Mouse (Mus musculus) hindbrain, embryonic 11.5 days (tissue): ENCODE data around the gene Pparg. TPM values are rescaled to one million over a fixed set of nuclear protein-coding genes. Genes with fewer than 3 reads are reported as not detected.

Source experiments
- ATAC-seq: fragments of 200-750 bp; cut with Nextera tagmentation; 2 replicates; pipeline ENCODE4 v1.8.0; 2017; ENCODE audit warnings: mild to moderate bottlenecking, moderate TSS enrichment, moderate library complexity; ENCODE audit not compliant: low FRiP score
- DNase-seq: peaks from one replicate; pipeline ENCODE4 v3.0.0-alpha.2; 2015; ENCODE audit warnings: low spot score
- H3K27ac ChIP-seq: fragments of 300-500 bp; sonication (generic); 2 replicates; pipeline ENCODE4 v1.5.1; 2014; ENCODE audit warnings: mild to moderate bottlenecking, low read depth, low read length
- H3K27me3 ChIP-seq: fragments of 300-500 bp; sonication (generic); 2 replicates; pipeline ENCODE4 v1.6.1; 2014; ENCODE audit warnings: mild to moderate bottlenecking, low read length, moderate library complexity, mixed read lengths; ENCODE audit not compliant: control insufficient read depth, insufficient read depth
- H3K36me3 ChIP-seq: fragments of 300-500 bp; sonication (generic); 2 replicates; pipeline ENCODE4 v1.6.1; 2014; ENCODE audit warnings: mild to moderate bottlenecking, low read length, moderate library complexity, mixed read lengths; ENCODE audit not compliant: control insufficient read depth, insufficient read depth
- H3K4me1 ChIP-seq: fragments of 300-500 bp; sonication (generic); replicated peaks from 2 replicates; pipeline ENCODE4 v1.6.1; 2014; ENCODE audit warnings: low read length, mixed read lengths; ENCODE audit not compliant: control insufficient read depth, insufficient read depth
- H3K4me2 ChIP-seq: fragments of 300-500 bp; sonication (generic); replicated peaks from 2 replicates; pipeline ENCODE4 v1.6.1; 2014; ENCODE audit warnings: mild to moderate bottlenecking, low read depth, low read length
- H3K4me3 ChIP-seq: fragments of 300-500 bp; sonication (generic); 2 replicates; pipeline ENCODE4 v1.5.1; 2014; ENCODE audit warnings: low read depth, low read length
- H3K9ac ChIP-seq: fragments of 300-500 bp; sonication (generic); 2 replicates; pipeline ENCODE4 v1.6.1; 2014; ENCODE audit warnings: low read depth, low read length
- H3K9me3 ChIP-seq: fragments of 300-500 bp; sonication (generic); 2 replicates; pipeline ENCODE4 v1.6.1; 2016; ENCODE audit warnings: low read length; ENCODE audit not compliant: control insufficient read depth
- WGBS: fragments of 180-500 bp; shearing (Covaris S2); extraction: QIAGEN DNeasy Blood & Tissue Kit; methylation state at CpG from one replicate; pipeline ENCODE4 v1.1.7; 2014; 5-methylcytosine and 5-hydroxymethylcytosine counted together
- polyA plus RNA-seq: library from polyadenylated mRNA; unstranded; fragments of >200 nt; fragmentation: Nextera tagmentation; extraction: Ambion mirVana; gene quantifications from 2 replicates; pipeline ENCODE4 v1.2.1, GENCODE M21; 2014

Gene Pparg
- polyA plus RNA-seq, 1 experiment from 2014 or later, result 0.37 TPM

GRCm38 (mm10) chr6:115518352-115518751 is 157.6 kb downstream of the Pparg start:
- Histone ChIP-seq H3K9me3 (no peaks in the 10 kb centered on the region), H3K9ac (no peak overlapping the region), H3K4me2 (no peak overlapping the region), H3K27ac (no peak overlapping the region), H3K4me3 (no peak overlapping the region), H3K27me3 (no peaks in the 10 kb centered on the region), H3K4me1 (no peaks in the 10 kb centered on the region), H3K36me3 (no peaks in the 10 kb centered on the region)
- DNase-seq (no peak), ATAC-seq (no peak)
- 76% methylated on average over 2 of the region's 2 CpGs for WGBS

GRCm38 (mm10) chr6:115519275-115519699 is 158.5 kb downstream of the Pparg start:
- no peaks in the 10 kb centered on the region for H3K27me3 ChIP-seq
- H3K4me1 ChIP-seq, result no peaks in the 10 kb centered on the region
- H3K27ac ChIP-seq, result no peak overlapping the region
- H3K36me3 ChIP-seq, result no peaks in the 10 kb centered on the region
- no peak for ATAC-seq
- 76% methylated on average over 10 of the region's 12 CpGs for whole genome bisulfite sequencing
- H3K4me3 ChIP-seq, result no peak overlapping the region
- H3K4me2 ChIP-seq, result no peak overlapping the region
- DNase-seq, result no peak
- H3K9ac ChIP-seq, result no peak overlapping the region
- H3K9me3 ChIP-seq, result no peaks in the 10 kb centered on the region

- Histone ChIP-seq H3K9me3 (no peaks in the 10 kb centered on the region), H3K4me2 (no peak overlapping the region), H3K27me3 (no peaks in the 10 kb centered on the region), H3K4me3 (no peak overlapping the region), H3K4me1 (no peaks in the 10 kb centered on the region), H3K9ac (no peak overlapping the region), H3K27ac (no peak overlapping the region), H3K36me3 (no peaks in the 10 kb centered on the region)
- DNase-seq, result no peak
- no peak for ATAC-seq
- WGBS, result 100% methylated on average over 1 of the region's 1 CpGs
Observed at GRCm38 (mm10) chr6:115521923-115522322, 161.2 kb downstream of the Pparg start.

GRCm38 (mm10) chr6:115522691-115523146 is 162.0 kb downstream of the Pparg start:
- Histone ChIP-seq H3K9ac (no peak overlapping the region), H3K27ac (no peak overlapping the region), H3K36me3 (no peaks in the 10 kb centered on the region), H3K4me2 (no peak overlapping the region), H3K4me1 (no peaks in the 10 kb centered on the region), H3K9me3 (no peaks in the 10 kb centered on the region), H3K4me3 (no peak overlapping the region), H3K27me3 (no peaks in the 10 kb centered on the region)
- DNase-seq, result no peak
- ATAC-seq, result no peak
- WGBS, result 80% methylated on average over 6 of the region's 6 CpGs

- Histone ChIP-seq H3K4me3 (no peak overlapping the region), H3K4me1 (no peaks in the 10 kb centered on the region), H3K9me3 (no peaks in the 10 kb centered on the region), H3K27me3 (no peaks in the 10 kb centered on the region), H3K36me3 (no peaks in the 10 kb centered on the region), H3K27ac (no peak overlapping the region), H3K9ac (no peak overlapping the region), H3K4me2 (no peak overlapping the region)
- ATAC-seq (no peak), DNase-seq (no peak)
- WGBS, result 87% methylated on average over 9 of the region's 9 CpGs
Observed at GRCm38 (mm10) chr6:115523201-115523600, 162.4 kb downstream of the Pparg start.

- DNase-seq (no peak), ATAC-seq (no peak)
- H3K4me3 ChIP-seq, result no peak overlapping the region
Observed at GRCm38 (mm10) chr6:115524449-115524990, 163.8 kb downstream of the Pparg start.

GRCm38 (mm10) chr6:115527418-115527817 is 166.7 kb downstream of the Pparg start:
- 95% methylated on average over 3 of the region's 3 CpGs for WGBS
- Histone ChIP-seq H3K4me2 (no peak overlapping the region), H3K4me1 (no peaks in the 10 kb centered on the region), H3K4me3 (no peak overlapping the region), H3K36me3 (no peaks in the 10 kb centered on the region), H3K27ac (no peak overlapping the region), H3K27me3 (no peaks in the 10 kb centered on the region), H3K9me3 (no peaks in the 10 kb centered on the region), H3K9ac (no peak overlapping the region)
- DNase-seq, result no peak
- ATAC-seq, result no peak

More at GRCm38 (mm10) chr6:115524449-115524990, 163.8 kb downstream of the Pparg start:
- WGBS, result 81% methylated on average over 9 of the region's 9 CpGs
- Histone ChIP-seq H3K4me2 (no peak overlapping the region), H3K27me3 (no peaks in the 10 kb centered on the region), H3K36me3 (no peaks in the 10 kb centered on the region), H3K9me3 (no peaks in the 10 kb centered on the region), H3K9ac (no peak overlapping the region), H3K27ac (no peak overlapping the region), H3K4me1 (no peaks in the 10 kb centered on the region)

- H3K27ac ChIP-seq, result no peak overlapping the region
- DNase-seq, result no peak
Observed at GRCm38 (mm10) chr6:115528372-115528771, 167.6 kb downstream of the Pparg start.

GRCm38 (mm10) chr6:115534617-115535016 is 173.9 kb downstream of the Pparg start:
- ATAC-seq (no peak), DNase-seq (no peak)
- no peak overlapping the region for H3K4me3 ChIP-seq
- H3K27me3 ChIP-seq, result no peaks in the 10 kb centered on the region
- 77% methylated on average over 7 of the region's 7 CpGs for WGBS
- no peak overlapping the region for H3K27ac ChIP-seq
- no peaks in the 10 kb centered on the region for H3K4me1 ChIP-seq
- no peak overlapping the region for H3K4me2 ChIP-seq
- H3K9me3 ChIP-seq, result no peaks in the 10 kb centered on the region
- H3K9ac ChIP-seq, result no peak overlapping the region
- H3K36me3 ChIP-seq, result no peaks in the 10 kb centered on the region

More at GRCm38 (mm10) chr6:115528372-115528771, 167.6 kb downstream of the Pparg start:
- Histone ChIP-seq H3K4me1 (no peaks in the 10 kb centered on the region), H3K4me3 (no peak overlapping the region), H3K36me3 (no peaks in the 10 kb centered on the region), H3K9ac (no peak overlapping the region), H3K4me2 (no peak overlapping the region), H3K9me3 (no peaks in the 10 kb centered on the region), H3K27me3 (no peaks in the 10 kb centered on the region)
- 86% methylated on average over 4 of the region's 4 CpGs for WGBS
- no peak for ATAC-seq
